Comparison of ENCODE assay signal across 11 mouse cellular contexts in genomic region chr2:31954779-31955181, GRCm38 (mm10). TPM values are rescaled to one million over a fixed set of nuclear protein-coding genes. Genes with fewer than 3 reads are reported as not detected.
DNase-seq lines count a peak whose midpoint lies in the region; TF ChIP-seq lines count a peak whose summit lies in the region.
"Had no signal": no experiment of that assay in that cellular context is flagged by ENCODE, and none has a peak within 500 bp of the region (broad histone marks: within the 10 kb centered on the region; RNA-seq: fewer than 3 reads in every experiment).

No protein-coding gene starts in this region.

- intact Hi-C loops in gastrocnemius, adult 2 months (cut with DNase I) = no loop called here
- intact Hi-C loops in gastrocnemius, postnatal 14 days (cut with DNase I; ENCODE audit: low total_unique reads) = no loop called here
- intact Hi-C loops in heart, postnatal 10 days (cut with DNase I) = no loop called here

- no peak overlapping the region for H3K4me3 ChIP-seq in gastrocnemius, adult 2 months
- H3K4me3 ChIP-seq: erythroblast, embryonic 14.5 days; layer of hippocampus, adult 2 months; limb, embryonic 13.5 days had no signal

- no peak for TF ChIP-seq CTCF in gastrocnemius, adult 2 months (IDR thresholded peaks at IDR 0.05)

- H3K27ac ChIP-seq in gastrocnemius, adult 2 months = no peak overlapping the region
- H3K27ac ChIP-seq: layer of hippocampus, adult 2 months; limb, embryonic 13.5 days had no signal

- DNase-seq in gastrocnemius, adult 2 months = peak; percentile 41
- no peak for DNase-seq in gastrocnemius, postnatal 14 days
- peak; percentile 51 for DNase-seq in ovary, adult 18-20 months (ENCODE audit: low spot score)
- no peak for DNase-seq in ovary, postnatal 14 days (ENCODE audit: low spot score)
- peak; percentile 13 to 23 for DNase-seq in heart, postnatal 10 days
- DNase-seq in kidney, postnatal 4 days = peak; percentile 40 to 66
- DNase-seq in right cerebral cortex, postnatal 10 days (ENCODE audit: low spot score in 2 of 2) = no peak
- DNase-seq in right cerebral cortex, postnatal 14 days = no peak

RNA-seq across cellular contexts. Expression of gene Aif1l, which starts 4.8 kb away (rescaled TPM):
- total RNA-seq in gastrocnemius, adult 2 months (2021) = 1 to 10 TPM; 2.1 to 2.7 TPM
- 10 to 100 TPM; 16.0 to 18.2 TPM for total RNA-seq in gastrocnemius, postnatal 14 days (2021)
- 1 to 10 TPM; 7.9 to 8.6 TPM for total RNA-seq in heart, postnatal 10 days (2021)

RNA-seq across cellular contexts. Expression of gene Nup214, which starts 19.5 kb away (rescaled TPM):
- total RNA-seq in gastrocnemius, adult 2 months (2021) = 10 to 100 TPM; 21.1 to 24.3 TPM
- total RNA-seq in gastrocnemius, postnatal 14 days (2021) = 10 to 100 TPM; 20.0 to 20.6 TPM
- total RNA-seq in heart, postnatal 10 days (2021) = 10 to 100 TPM; 42.4 to 44.5 TPM

Comparison
In these comparisons a context has a peak if more than half of its experiments do, and no peak if none do; other contexts are left out.
1. DNase-seq: peak in gastrocnemius, adult 2 months (single experiment), ovary, adult 18-20 months (single experiment), heart, postnatal 10 days (2 of 2) and kidney, postnatal 4 days (2 of 2); none in gastrocnemius, postnatal 14 days (single experiment), ovary, postnatal 14 days (single experiment), right cerebral cortex, postnatal 10 days (0 of 2) and right cerebral cortex, postnatal 14 days (single experiment).